Mouse (Mus musculus) layer of hippocampus, adult 9-10 months (tissue): Measurements from ENCODE around the gene Olfr91.
"Not testable (repeated sequence)": the region's sequence is repeated elsewhere in the genome, so short reads cannot be mapped to it uniquely, and the experiment has no call there.

Source experiments
- DNase-seq: peaks from one replicate; pipeline ENCODE4 v3.0.0; 2022; ENCODE audit warnings: low spot score

Gene Olfr91

GRCm38 (mm10) chr17:37098178-37098577 is at the start of gene Olfr91:
Gene Olfr91, minus strand, starts transcription at chr17:37098278.
- DNase-seq = no peak

DNA sequence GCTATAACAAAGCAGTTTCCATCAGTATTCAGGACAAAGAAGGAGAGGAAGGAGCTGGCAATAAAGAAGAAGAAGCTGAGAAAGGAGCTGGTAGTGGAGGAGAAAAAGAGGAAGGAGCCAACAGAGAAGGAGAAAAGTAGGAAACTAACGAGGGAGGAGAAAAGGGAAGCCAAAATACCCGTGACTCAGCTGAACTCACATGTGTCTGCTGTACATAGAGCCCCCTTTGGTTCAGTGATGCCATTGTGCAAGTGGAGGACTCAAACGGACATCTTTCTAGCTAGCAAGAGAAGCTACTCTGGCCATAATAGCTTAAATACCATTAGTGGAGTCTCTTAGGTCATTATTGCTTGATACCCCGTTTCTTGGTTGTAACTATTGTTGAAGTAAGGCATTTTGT is 33.3 kb upstream of the Olfr91 start:
- DNase-seq = not testable (repeated sequence)

DNA sequence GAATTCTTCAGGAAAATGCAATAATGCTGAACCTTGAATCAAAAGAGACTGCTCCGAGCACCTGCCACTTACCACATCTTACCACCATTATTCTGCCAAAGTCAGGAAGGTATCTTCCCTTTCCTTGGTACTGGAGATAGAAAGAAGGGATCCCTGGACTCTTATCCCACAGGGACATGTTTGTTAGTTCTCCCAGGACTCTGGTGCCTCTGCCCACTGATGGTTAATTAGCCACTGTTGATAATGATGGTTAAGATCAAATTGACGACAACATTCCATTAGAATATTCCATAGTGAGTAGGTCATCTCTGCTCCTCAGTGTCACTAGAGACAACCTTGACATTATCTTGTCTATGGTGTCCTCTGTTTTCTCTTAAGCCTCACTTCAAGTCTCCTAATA is 21.9 kb upstream of the Olfr91 start, which contains the start of gene Olfr92:
Olfr92 (minus strand) TSS at position 101 of the 400 bp plus-strand sequence.
- no peak for DNase-seq

DNA sequence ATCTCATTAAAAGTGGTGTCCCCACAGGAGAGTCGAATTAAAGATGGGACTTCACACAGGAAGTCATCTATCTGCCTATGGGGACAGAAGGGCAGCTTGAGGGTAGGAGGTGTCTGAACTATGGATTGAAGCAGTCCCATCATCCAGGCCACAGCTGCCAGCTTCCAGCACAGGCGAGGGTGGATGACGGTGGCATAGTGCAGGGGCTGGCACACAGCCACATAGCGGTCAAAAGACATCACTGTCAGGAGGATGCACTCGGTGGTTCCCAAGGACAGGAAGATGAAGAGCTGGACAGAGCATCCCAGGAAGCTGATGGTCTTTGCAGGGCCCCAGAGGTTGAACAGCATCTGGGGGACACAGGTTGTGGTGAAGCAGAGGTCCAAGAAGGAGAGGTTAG is 4.8 kb downstream of the Olfr91 start:
- DNase-seq = no peak

DNA sequence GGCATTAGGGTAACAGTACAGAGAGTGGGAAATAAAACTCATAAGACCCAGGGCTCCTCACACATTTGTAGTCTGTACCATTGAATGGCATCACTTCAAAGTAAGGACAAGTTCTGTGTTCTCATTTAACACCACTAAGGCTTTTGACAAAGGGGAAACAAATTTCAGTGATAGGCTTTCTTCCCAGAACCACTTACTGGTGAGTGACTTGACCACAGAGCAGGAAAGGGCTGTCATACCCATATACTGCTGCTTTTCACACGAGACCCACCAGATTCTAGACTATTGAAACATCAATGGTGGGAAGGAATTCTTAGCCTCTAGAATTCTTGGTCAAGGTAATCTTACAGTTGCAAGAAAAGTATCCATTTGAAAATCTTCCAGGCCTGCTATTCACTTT is 5.9 kb downstream of the Olfr91 start:
- no peak for DNase-seq

- no peak for DNase-seq
These were observed 9.7 kb downstream of the Olfr91 start, which contains the start of gene Olfr90 for GRCm38 (mm10) chr17:37088399-37088798. Gene Olfr90, minus strand, starts transcription at chr17:37088499.

- no peak for DNase-seq
These were observed 12.5 kb downstream of the Olfr91 start for GRCm38 (mm10) chr17:37085545-37085944.

GRCm38 (mm10) chr17:37084632-37085031 is 13.4 kb downstream of the Olfr91 start:
- no peak for DNase-seq

GRCm38 (mm10) chr17:37083327-37083726 is 14.8 kb downstream of the Olfr91 start:
- no peak for DNase-seq

- no peak for DNase-seq
These were observed 16.4 kb downstream of the Olfr91 start for GRCm38 (mm10) chr17:37081659-37082058.

GRCm38 (mm10) chr17:37080119-37080518 is 18.0 kb downstream of the Olfr91 start:
- DNase-seq = no peak

DNA sequence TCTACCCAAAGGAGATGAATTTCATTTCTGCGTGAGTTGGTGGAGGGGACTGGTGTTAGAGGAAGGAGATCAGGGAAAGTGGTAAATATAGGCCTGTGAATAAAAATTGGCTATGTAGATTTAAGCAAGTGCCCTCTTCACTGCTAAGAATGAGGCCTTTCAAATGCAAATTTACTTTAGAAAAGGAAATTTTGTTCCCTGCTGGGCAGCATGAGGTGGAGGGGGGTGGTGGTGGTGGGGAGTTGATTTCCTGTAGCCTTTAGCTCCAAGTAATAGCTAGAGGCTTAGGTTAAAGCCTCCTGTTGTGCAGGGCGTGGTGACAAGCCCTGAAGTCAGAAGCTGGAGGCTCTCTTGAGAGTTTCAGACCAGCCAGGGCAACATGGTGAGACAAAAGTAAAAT is 19.1 kb downstream of the Olfr91 start:
- no peak for DNase-seq

- no peak for DNase-seq
These were observed 19.9 kb downstream of the Olfr91 start for GRCm38 (mm10) chr17:37078193-37078592.

DNA sequence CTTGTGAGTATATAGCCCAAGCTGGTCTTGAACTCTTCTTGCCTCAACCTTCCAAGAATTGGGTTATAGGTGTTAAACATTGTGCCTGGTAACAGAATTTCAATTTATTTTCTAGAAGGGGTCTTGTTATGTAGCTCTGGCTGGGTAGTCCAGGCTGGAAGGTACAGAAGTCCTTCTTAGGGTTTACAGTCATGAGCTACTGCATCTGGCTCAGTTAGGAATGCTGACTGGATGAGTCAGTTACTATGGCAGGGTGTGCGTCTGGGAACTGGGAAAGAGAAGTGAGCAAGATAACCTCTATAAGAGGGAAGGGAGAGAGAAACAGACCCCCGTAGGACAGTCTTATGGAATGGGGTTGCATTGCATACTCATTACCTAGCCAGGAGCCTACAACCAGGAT is 22.3 kb downstream of the Olfr91 start:
- no peak for DNase-seq

DNA sequence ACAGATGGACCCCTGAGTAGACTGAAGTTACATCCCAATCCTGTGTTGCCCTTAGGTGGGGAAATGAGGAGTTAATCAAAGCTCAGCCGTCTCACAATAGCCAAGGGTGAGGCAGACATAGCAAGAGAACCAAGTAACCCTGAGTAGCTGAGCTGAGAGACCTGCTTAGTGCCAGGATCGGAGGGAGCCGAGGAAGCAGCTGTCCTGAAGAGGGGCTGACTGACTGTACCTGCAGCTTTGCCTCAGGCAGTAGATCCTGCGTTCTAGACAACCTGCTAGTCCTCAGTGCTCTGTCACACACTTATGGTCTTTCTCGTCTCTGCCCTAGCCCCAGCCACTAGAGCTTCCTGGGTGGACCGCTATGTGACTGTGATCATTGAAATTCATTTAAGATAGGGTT is 22.9 kb downstream of the Olfr91 start:
- DNase-seq = no peak

DNA sequence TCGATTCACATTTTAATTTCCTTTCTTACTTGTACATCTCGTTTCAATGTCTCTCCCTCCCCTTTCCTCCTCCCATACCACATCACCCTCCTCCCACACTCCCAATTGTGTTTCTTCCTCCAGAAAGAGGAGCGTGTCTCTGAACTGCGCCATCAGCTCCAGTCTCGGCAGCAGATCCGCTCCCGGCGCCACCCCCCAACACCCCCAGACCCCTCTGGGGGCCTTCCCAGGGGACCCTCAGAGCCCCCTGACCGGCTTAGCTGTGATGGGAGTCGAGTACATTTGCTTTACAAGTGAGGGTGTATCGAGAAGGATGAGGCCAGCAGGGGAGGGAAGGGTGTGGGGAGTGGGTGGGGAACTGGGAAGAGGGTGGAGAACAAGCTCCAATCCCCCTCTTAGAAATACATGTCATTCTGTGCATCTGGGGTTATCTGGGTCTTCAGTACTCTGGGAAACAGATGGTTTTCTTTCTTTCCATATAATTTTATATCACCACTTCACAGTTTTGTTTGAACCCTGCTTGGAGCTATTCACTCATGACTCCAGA is 25.3 kb downstream of the Olfr91 start:
- no peak for DNase-seq

DNA sequence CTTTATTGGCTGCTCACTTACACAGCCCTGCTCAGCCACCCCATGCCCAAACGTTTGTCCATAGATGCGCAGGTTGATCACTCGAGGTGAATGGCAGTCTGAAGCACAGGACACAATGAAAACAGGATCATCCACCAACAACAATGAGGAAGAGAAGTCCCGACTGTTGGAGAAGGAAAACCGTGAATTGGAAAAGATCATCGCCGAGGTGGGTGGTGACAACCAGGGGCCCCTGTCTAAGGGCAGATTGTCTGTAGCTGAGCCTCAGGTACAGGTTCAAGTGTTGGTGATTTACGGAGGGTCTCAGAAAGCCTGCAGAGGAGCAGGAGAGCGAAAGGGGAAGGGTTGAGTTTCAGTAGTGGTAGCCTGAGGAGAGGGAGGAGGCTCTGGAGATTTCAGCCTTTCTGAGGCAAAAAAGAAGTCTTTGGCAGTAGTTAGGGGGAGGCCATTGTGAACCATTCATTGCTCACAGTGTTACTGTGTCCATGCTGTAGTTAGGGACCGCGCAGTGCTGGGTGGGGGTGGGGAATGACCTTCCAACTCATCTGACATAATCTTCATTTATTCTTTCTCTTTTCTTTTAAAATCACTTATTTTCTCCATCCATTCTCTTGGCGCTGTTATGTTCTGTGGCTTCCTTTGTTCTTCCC is 25.9 kb downstream of the Olfr91 start:
- no peak for DNase-seq

DNA sequence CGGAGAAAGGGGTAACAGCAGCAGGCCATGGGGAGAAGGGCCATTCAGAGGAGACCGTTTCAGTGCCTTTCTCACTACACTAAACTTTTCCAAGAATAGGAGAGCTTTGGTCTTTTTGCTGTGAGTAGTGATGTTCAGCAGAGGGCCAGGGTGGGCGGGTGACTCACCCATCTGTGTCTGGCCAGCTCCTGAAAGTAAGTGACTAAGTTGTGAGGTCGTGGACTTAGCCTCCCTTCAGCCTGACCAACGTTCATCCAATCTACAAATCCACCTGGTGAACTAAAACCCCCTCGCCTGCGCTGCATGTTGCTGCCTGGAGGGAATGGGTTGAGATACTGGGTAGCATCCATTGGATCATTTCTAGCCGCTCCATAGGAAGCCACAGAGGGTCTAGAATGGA is 28.0 kb downstream of the Olfr91 start:
- DNase-seq = no peak

DNA sequence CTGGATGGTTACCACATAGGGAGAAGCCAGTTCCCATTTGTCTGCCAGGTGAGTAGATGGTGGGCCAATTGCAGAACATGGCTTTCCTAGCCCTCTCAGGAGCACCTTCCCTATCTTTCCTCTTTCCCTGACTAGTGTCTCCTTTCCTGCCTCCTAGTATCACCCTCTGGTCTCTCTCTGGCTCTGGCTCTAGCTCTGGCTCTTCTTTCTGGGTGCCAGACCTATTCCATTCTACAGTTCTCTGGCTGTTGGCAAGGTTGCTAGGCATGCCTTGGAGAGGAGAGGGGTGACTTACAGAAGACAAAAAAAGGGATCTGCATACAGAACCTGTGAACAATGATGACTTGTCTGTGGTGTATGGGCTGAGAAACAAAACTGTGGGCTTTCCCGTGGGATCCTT is 30.2 kb downstream of the Olfr91 start:
- DNase-seq = no peak

- DNase-seq = no peak
These were observed 32.1 kb downstream of the Olfr91 start for GRCm38 (mm10) chr17:37065993-37066392.

DNA sequence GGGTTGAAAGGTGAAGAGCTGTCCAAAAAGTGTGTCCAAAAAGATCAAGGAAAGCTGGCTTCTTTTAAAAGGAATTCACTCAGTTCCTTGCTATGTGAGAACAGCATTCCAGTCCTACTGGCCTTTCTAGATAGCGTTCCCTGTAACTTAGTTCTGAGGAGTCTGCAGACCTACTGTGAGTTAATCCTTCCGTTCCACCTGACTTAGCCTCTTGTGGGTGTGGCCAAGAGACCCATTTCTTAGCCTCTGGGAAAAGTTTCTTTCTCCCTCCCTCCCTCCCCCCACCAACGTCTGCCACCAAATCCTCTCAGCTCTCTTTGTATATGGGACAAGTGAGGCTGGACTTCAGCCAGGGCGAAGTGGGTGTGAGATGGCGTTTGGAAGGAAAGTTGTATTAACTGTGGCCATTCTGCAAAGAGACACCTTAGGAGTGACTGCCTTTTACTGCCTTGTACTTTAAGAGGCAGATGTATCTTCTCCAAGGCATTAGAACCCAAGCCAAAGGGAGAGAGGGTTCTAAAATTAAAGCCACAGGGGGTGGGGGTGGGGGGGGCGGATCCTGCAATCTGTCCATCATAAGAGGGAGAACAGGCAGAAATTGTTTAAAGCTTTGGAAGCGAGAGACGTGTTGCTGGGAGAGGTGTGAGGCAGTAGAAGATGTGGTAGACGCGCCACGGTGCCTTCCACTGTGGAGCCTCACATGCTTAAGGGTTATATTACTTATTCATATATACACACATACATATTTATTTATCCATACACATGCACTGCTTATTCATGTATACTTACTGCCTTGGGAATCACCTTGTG is 34.2 kb downstream of the Olfr91 start:
- no peak for DNase-seq

- DNase-seq = no peak
These were observed 35.0 kb downstream of the Olfr91 start for GRCm38 (mm10) chr17:37063063-37063462.

GRCm38 (mm10) chr17:37062101-37062641 is 35.9 kb downstream of the Olfr91 start:
- DNase-seq = no peak
